ENCODE assay signal across 8 mouse cellular contexts in the genomic region with DNA sequence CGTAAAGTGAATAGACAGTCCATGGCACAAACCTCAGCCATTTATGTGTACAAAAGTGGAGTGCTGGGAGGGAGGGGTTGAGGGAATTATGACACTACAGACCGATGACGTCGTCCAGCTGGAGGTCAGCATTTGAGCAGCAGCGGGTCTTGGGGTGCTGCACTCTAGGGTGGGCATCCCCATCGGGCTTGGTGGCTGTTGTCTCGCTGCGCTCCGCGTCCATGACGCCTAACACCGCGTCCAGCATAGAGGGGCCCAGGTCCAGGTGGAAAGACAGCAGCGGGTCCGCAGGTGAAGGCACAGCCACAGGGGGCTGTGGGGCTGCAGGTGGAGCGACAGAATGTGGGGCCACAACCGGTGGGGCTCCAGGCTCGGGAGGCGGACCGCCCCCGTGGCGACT. TPM values are rescaled to one million over a fixed set of nuclear protein-coding genes. Genes with fewer than 3 reads are reported as not detected.
DNase-seq lines count a peak whose midpoint lies in the region; ATAC-seq and TF ChIP-seq lines count a peak whose summit lies in the region.

No protein-coding gene starts in this region.

- H3K27me3 ChIP-seq in embryonic facial prominence, embryonic 12.5 days: peaks cover 16% of the 10 kb centered on the region
- 0 out of 2 replicates have a peak, but pooled peaks cover 7% of the 10 kb centered on the region for H3K27me3 ChIP-seq in heart, postnatal 0 days (ENCODE audit: control insufficient read depth, insufficient read depth, low read length)
- H3K27me3 ChIP-seq in midbrain, embryonic 13.5 days: peaks cover 35% of the 10 kb centered on the region

- no peak for TF ChIP-seq EP300 in heart, postnatal 0 days (IDR thresholded peaks at IDR 0.05; ENCODE audit: low read depth)

- no peak overlapping the region for H3K9ac ChIP-seq in embryonic facial prominence, embryonic 12.5 days
- no peak overlapping the region for H3K9ac ChIP-seq in heart, postnatal 0 days (replicated peaks; ENCODE audit: low read depth, low read length)
- H3K9ac ChIP-seq in midbrain, embryonic 13.5 days (replicated peaks): no peak overlapping the region

- TF ChIP-seq CTCF in layer of hippocampus, adult 2 months (conservative IDR thresholded peaks at IDR 0.05): no peak
- TF ChIP-seq CTCF in heart, postnatal 0 days (IDR thresholded peaks at IDR 0.05; ENCODE audit: low read depth): no peak

- no peak for ATAC-seq in embryonic facial prominence, embryonic 12.5 days (ENCODE audit: insufficient number of reproducible peaks, insufficient read depth, low FRiP score, low TSS enrichment)
- no peak for ATAC-seq in heart, postnatal 0 days (ENCODE audit: insufficient read depth, low read depth)
- no peak for ATAC-seq in midbrain, embryonic 13.5 days

- H3K36me3 ChIP-seq in embryonic facial prominence, embryonic 12.5 days: peaks cover 28% of the 10 kb centered on the region
- peaks cover 13% of the 10 kb centered on the region for H3K36me3 ChIP-seq in heart, postnatal 0 days (replicated peaks; ENCODE audit: control insufficient read depth, insufficient read depth, low read length)
- H3K36me3 ChIP-seq in midbrain, embryonic 13.5 days: peaks cover 20% of the 10 kb centered on the region

- no peak for DNase-seq in layer of hippocampus, adult 2 months (ENCODE audit: low spot score in 2 of 2)
- DNase-seq in layer of hippocampus, postnatal 10 days (ENCODE audit: low spot score in 2 of 2): no peak
- no peak for DNase-seq in heart, postnatal 0 days (ENCODE audit: low spot score)
- no peak for DNase-seq in embryo, embryonic 9.5 days (ENCODE audit: extremely low spot score)
- DNase-seq in ovary, adult 18-20 months (ENCODE audit: low spot score): no peak
- no peak for DNase-seq in layer of hippocampus, postnatal 36 days

- H3K4me3 ChIP-seq in layer of hippocampus, adult 2 months: peak overlapping the region; percentile 98
- H3K4me3 ChIP-seq in embryonic facial prominence, embryonic 12.5 days: no peak overlapping the region
- H3K4me3 ChIP-seq in heart, postnatal 0 days (ENCODE audit: low read depth, low read length): peak overlapping the region; percentile 64
- H3K4me3 ChIP-seq in midbrain, embryonic 13.5 days (replicated peaks): peak overlapping the region; percentile 63

- no peaks in the 10 kb centered on the region for H3K9me3 ChIP-seq in embryonic facial prominence, embryonic 12.5 days
- no peaks in the 10 kb centered on the region for H3K9me3 ChIP-seq in heart, postnatal 0 days (replicated peaks; ENCODE audit: control insufficient read depth, low read length)
- H3K9me3 ChIP-seq in midbrain, embryonic 13.5 days: no peaks in the 10 kb centered on the region

- no peak overlapping the region for H3K27ac ChIP-seq in layer of hippocampus, adult 2 months
- H3K27ac ChIP-seq in embryonic facial prominence, embryonic 12.5 days: no peak overlapping the region
- no peak overlapping the region for H3K27ac ChIP-seq in heart, postnatal 0 days (ENCODE audit: low read depth)
- no peak overlapping the region for H3K27ac ChIP-seq in midbrain, embryonic 13.5 days

- WGBS in embryonic facial prominence, embryonic 12.5 days: 33% methylated on average over 22 of the region's 22 CpGs
- WGBS in heart, postnatal 0 days: 28% methylated on average over 15 of the region's 22 CpGs
- WGBS in midbrain, embryonic 13.5 days: 12% methylated on average over 22 of the region's 22 CpGs

- peak overlapping the region; percentile 16; the same call in 1 of the 2 replicates for H3K4me2 ChIP-seq in embryonic facial prominence, embryonic 12.5 days (replicated peaks)
- H3K4me2 ChIP-seq in heart, postnatal 0 days (ENCODE audit: low read depth, low read length): peak overlapping the region; percentile 86
- H3K4me2 ChIP-seq in midbrain, embryonic 13.5 days (replicated peaks): peak overlapping the region; percentile 80

- H3K4me1 ChIP-seq in embryonic facial prominence, embryonic 12.5 days: peaks cover 23% of the 10 kb centered on the region
- H3K4me1 ChIP-seq in heart, postnatal 0 days (ENCODE audit: control insufficient read depth, insufficient read depth): peaks cover 21% of the 10 kb centered on the region
- H3K4me1 ChIP-seq in midbrain, embryonic 13.5 days (replicated peaks): peaks cover 31% of the 10 kb centered on the region

RNA-seq across cellular contexts. Expression of a gene that starts 1.1 kb away (rescaled TPM):
- 1 to 10 TPM; 5.6 to 6.6 TPM for total RNA-seq in layer of hippocampus, adult 2 months (2021)
- 1 to 10 TPM; 4.2 to 5.0 TPM for total RNA-seq in layer of hippocampus, postnatal 10 days (2021)
- polyA plus RNA-seq in embryonic facial prominence, embryonic 12.5 days (2016; fragmentation: Nextera tagmentation; extraction: Ambion mirVana): 2.8 and 4.0 TPM in 2 replicates
- 0.27 and 3.1 TPM in 2 replicates for total RNA-seq in heart, postnatal 0 days (2014; rRNA removed; ENCODE audit: low replicate concordance)
- 3.6 and 3.8 TPM in 2 replicates for polyA plus RNA-seq in heart, postnatal 0 days (2015; fragmentation: Nextera tagmentation; extraction: Ambion mirVana)
- polyA plus RNA-seq in midbrain, embryonic 13.5 days (2015; fragmentation: Nextera tagmentation; extraction: Ambion mirVana): 4.0 and 4.4 TPM in 2 replicates
- total RNA-seq in layer of hippocampus, postnatal 36 days (2021): 1 to 10 TPM; 5.5 to 5.9 TPM

RNA-seq across cellular contexts. Expression of a gene that starts 13.4 kb away (rescaled TPM):
- total RNA-seq in layer of hippocampus, adult 2 months (2021): 1 to 10 TPM; 1.1 to 1.7 TPM
- total RNA-seq in layer of hippocampus, postnatal 10 days (2021): 1 to 10 TPM; 1.7 to 2.6 TPM
- polyA plus RNA-seq in embryonic facial prominence, embryonic 12.5 days (2016; fragmentation: Nextera tagmentation; extraction: Ambion mirVana): 54.8 and 59.5 TPM in 2 replicates
- 34.0 and 37.4 TPM in 2 replicates for total RNA-seq in heart, postnatal 0 days (2014; rRNA removed; ENCODE audit: low replicate concordance)
- polyA plus RNA-seq in heart, postnatal 0 days (2015; fragmentation: Nextera tagmentation; extraction: Ambion mirVana): 21.0 and 25.0 TPM in 2 replicates
- 5.1 and 5.2 TPM in 2 replicates for polyA plus RNA-seq in midbrain, embryonic 13.5 days (2015; fragmentation: Nextera tagmentation; extraction: Ambion mirVana)
- 1 to 10 TPM in 1 of 2 experiments, under 1 TPM in 1; 0.95 to 1.1 TPM for total RNA-seq in layer of hippocampus, postnatal 36 days (2021)

RNA-seq across cellular contexts. Expression of a gene that starts 14.4 kb away (rescaled TPM):
- total RNA-seq in layer of hippocampus, adult 2 months (2021): 100 to 1,000 TPM; 189 to 218 TPM
- 100 to 1,000 TPM; 164 to 177 TPM for total RNA-seq in layer of hippocampus, postnatal 10 days (2021)
- polyA plus RNA-seq in embryonic facial prominence, embryonic 12.5 days (2016; fragmentation: Nextera tagmentation; extraction: Ambion mirVana): 80.6 and 80.7 TPM in 2 replicates
- total RNA-seq in heart, postnatal 0 days (2014; rRNA removed; ENCODE audit: low replicate concordance): 112 and 139 TPM in 2 replicates
- polyA plus RNA-seq in heart, postnatal 0 days (2015; fragmentation: Nextera tagmentation; extraction: Ambion mirVana): 12.9 and 16.0 TPM in 2 replicates
- polyA plus RNA-seq in midbrain, embryonic 13.5 days (2015; fragmentation: Nextera tagmentation; extraction: Ambion mirVana): 84.4 and 97.1 TPM in 2 replicates
- total RNA-seq in layer of hippocampus, postnatal 36 days (2021): 100 to 1,000 TPM; 154 to 191 TPM

RNA-seq across cellular contexts. Expression of a gene that starts 32.0 kb away (rescaled TPM):
- total RNA-seq in layer of hippocampus, adult 2 months (2021): 100 to 1,000 TPM; 526 to 562 TPM
- total RNA-seq in layer of hippocampus, postnatal 10 days (2021): 100 to 1,000 TPM; 610 to 702 TPM
- 10.8 and 16.3 TPM in 2 replicates for polyA plus RNA-seq in embryonic facial prominence, embryonic 12.5 days (2016; fragmentation: Nextera tagmentation; extraction: Ambion mirVana)
- 4.2 and 5.0 TPM in 2 replicates for total RNA-seq in heart, postnatal 0 days (2014; rRNA removed; ENCODE audit: low replicate concordance)
- 0.45 and 1.1 TPM in 2 replicates for polyA plus RNA-seq in heart, postnatal 0 days (2015; fragmentation: Nextera tagmentation; extraction: Ambion mirVana)
- 106 and 124 TPM in 2 replicates for polyA plus RNA-seq in midbrain, embryonic 13.5 days (2015; fragmentation: Nextera tagmentation; extraction: Ambion mirVana)
- total RNA-seq in layer of hippocampus, postnatal 36 days (2021): 100 to 1,000 TPM; 554 to 570 TPM

Comparison
In these comparisons a context has a peak if more than half of its experiments do, and no peak if none do; other contexts are left out.
1. H3K4me2 ChIP-seq: peak in every context shown above with its lines; median percentile 86 in heart, postnatal 0 days; 80 in midbrain, embryonic 13.5 days; 16 in embryonic facial prominence, embryonic 12.5 days.